Mouse (Mus musculus): ENCODE measurements at regions not wholly inside any gene's neighbourhood (a gene's known extent, or its start where the extent isn't known, plus 50 kb on each side); places are given as distances from the start of the nearest gene placed in this dataset.

DNA sequence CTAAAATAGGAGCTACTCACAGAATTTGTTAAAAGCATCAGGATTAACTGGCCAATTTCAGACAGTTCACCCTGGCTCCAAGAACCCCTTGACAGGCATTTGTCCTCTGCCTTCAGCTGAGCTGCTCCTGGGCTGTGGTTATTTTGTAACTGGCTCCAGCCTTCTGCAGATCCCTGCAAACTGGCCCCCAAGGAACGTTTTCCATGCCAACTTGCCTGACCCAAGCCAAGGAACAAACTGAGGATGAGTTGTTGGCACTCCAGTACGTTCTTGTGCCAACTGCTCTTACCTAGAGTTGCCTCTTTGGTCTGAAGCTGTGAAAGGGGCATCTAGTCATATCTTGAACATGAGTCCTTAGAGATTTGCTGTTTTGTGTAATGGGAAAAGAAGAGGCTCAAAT, 74.2 kb upstream of the B3gat1 start:
- TF ChIP-seq CTCF (conservative IDR thresholded peaks at IDR 0.05; ENCODE audit: insufficient read depth, insufficient read length, low read depth, low read length) (no peak), POLR2A (IDR thresholded peaks at IDR 0.05; ENCODE audit: low read depth, low read length) (no peak)
